Mouse (Mus musculus): ENCODE results near the gene Fuca1. TPM values are rescaled to one million over a fixed set of nuclear protein-coding genes. Genes with fewer than 3 reads are reported as not detected.
A peak's percentile ranks its signal among the peaks of the same experiment; 100 is the strongest.

Gene Fuca1
- polyA plus RNA-seq, 1 experiment, result 41.7 TPM

GRCm38 (mm10) chr4:135889884-135890283 is 30.7 kb upstream of the Fuca1 start:
- TF ChIP-seq POLR2A (IDR thresholded peaks at IDR 0.05; ENCODE audit: borderline replicate concordance, extremely low read depth, insufficient read depth, insufficient read length, poor library complexity, severe bottlenecking) (no peak), CTCF (IDR thresholded peaks at IDR 0.05; ENCODE audit: borderline replicate concordance, extremely low read depth, insufficient read depth, insufficient read length) (peak; percentile 82)

GRCm38 (mm10) chr4:135891539-135891938 is 29.0 kb upstream of the Fuca1 start:
- DNase-seq (ENCODE audit: low read depth), result no peak
- no peak for TF ChIP-seq CTCF (IDR thresholded peaks at IDR 0.05; ENCODE audit: borderline replicate concordance, extremely low read depth, insufficient read depth, insufficient read length)
- TF ChIP-seq POLR2A (IDR thresholded peaks at IDR 0.05; ENCODE audit: borderline replicate concordance, extremely low read depth, insufficient read depth, insufficient read length, poor library complexity, severe bottlenecking), result no peak

More at GRCm38 (mm10) chr4:135889884-135890283, 30.7 kb upstream of the Fuca1 start:
- DNase-seq (ENCODE audit: low read depth), result peak; percentile 82

- DNase-seq (ENCODE audit: low read depth), result no peak
Observed at GRCm38 (mm10) chr4:135892884-135893283, 27.7 kb upstream of the Fuca1 start.

GRCm38 (mm10) chr4:135895071-135895571 is 25.4 kb upstream of the Fuca1 start, which contains the start of gene Cnr2:
TSS of gene Cnr2 (plus strand) at chr4:135895394.
- no peak for DNase-seq (ENCODE audit: low read depth)
- TF ChIP-seq CTCF (IDR thresholded peaks at IDR 0.05; ENCODE audit: borderline replicate concordance, extremely low read depth, insufficient read depth, insufficient read length) (no peak), POLR2A (IDR thresholded peaks at IDR 0.05; ENCODE audit: borderline replicate concordance, extremely low read depth, insufficient read depth, insufficient read length, poor library complexity, severe bottlenecking) (no peak)

More at GRCm38 (mm10) chr4:135892884-135893283, 27.7 kb upstream of the Fuca1 start:
- TF ChIP-seq CTCF (IDR thresholded peaks at IDR 0.05; ENCODE audit: borderline replicate concordance, extremely low read depth, insufficient read depth, insufficient read length) (no peak), POLR2A (IDR thresholded peaks at IDR 0.05; ENCODE audit: borderline replicate concordance, extremely low read depth, insufficient read depth, insufficient read length, poor library complexity, severe bottlenecking) (no peak)

GRCm38 (mm10) chr4:135896157-135896556 is 24.4 kb upstream of the Fuca1 start:
- no peak for DNase-seq (ENCODE audit: low read depth)
- TF ChIP-seq POLR2A (IDR thresholded peaks at IDR 0.05; ENCODE audit: borderline replicate concordance, extremely low read depth, insufficient read depth, insufficient read length, poor library complexity, severe bottlenecking) (no peak), CTCF (IDR thresholded peaks at IDR 0.05; ENCODE audit: borderline replicate concordance, extremely low read depth, insufficient read depth, insufficient read length) (no peak)

GRCm38 (mm10) chr4:135898380-135899049 is 22.0 kb upstream of the Fuca1 start:
- DNase-seq (ENCODE audit: low read depth), result no peak
- TF ChIP-seq POLR2A (IDR thresholded peaks at IDR 0.05; ENCODE audit: borderline replicate concordance, extremely low read depth, insufficient read depth, insufficient read length, poor library complexity, severe bottlenecking), result no peak
- no peak for TF ChIP-seq CTCF (IDR thresholded peaks at IDR 0.05; ENCODE audit: borderline replicate concordance, extremely low read depth, insufficient read depth, insufficient read length)

GRCm38 (mm10) chr4:135899050-135899448 is 21.5 kb upstream of the Fuca1 start:
- TF ChIP-seq POLR2A (IDR thresholded peaks at IDR 0.05; ENCODE audit: borderline replicate concordance, extremely low read depth, insufficient read depth, insufficient read length, poor library complexity, severe bottlenecking) (no peak), CTCF (IDR thresholded peaks at IDR 0.05; ENCODE audit: borderline replicate concordance, extremely low read depth, insufficient read depth, insufficient read length) (no peak)
- no peak for DNase-seq (ENCODE audit: low read depth)

GRCm38 (mm10) chr4:135900008-135900407 is 20.5 kb upstream of the Fuca1 start:
- DNase-seq (ENCODE audit: low read depth), result no peak
- no peak for TF ChIP-seq POLR2A (IDR thresholded peaks at IDR 0.05; ENCODE audit: borderline replicate concordance, extremely low read depth, insufficient read depth, insufficient read length, poor library complexity, severe bottlenecking)

- TF ChIP-seq POLR2A (IDR thresholded peaks at IDR 0.05; ENCODE audit: borderline replicate concordance, extremely low read depth, insufficient read depth, insufficient read length, poor library complexity, severe bottlenecking) (no peak), CTCF (IDR thresholded peaks at IDR 0.05; ENCODE audit: borderline replicate concordance, extremely low read depth, insufficient read depth, insufficient read length) (no peak)
- DNase-seq (ENCODE audit: low read depth), result no peak
Observed at GRCm38 (mm10) chr4:135902606-135903242, 17.8 kb upstream of the Fuca1 start.

- DNase-seq (ENCODE audit: low read depth), result no peak
- TF ChIP-seq POLR2A (IDR thresholded peaks at IDR 0.05; ENCODE audit: borderline replicate concordance, extremely low read depth, insufficient read depth, insufficient read length, poor library complexity, severe bottlenecking) (no peak), CTCF (IDR thresholded peaks at IDR 0.05; ENCODE audit: borderline replicate concordance, extremely low read depth, insufficient read depth, insufficient read length) (no peak)
Observed at GRCm38 (mm10) chr4:135904810-135905209, 15.7 kb upstream of the Fuca1 start.

- no peak for TF ChIP-seq CTCF (IDR thresholded peaks at IDR 0.05; ENCODE audit: borderline replicate concordance, extremely low read depth, insufficient read depth, insufficient read length)
- no peak for TF ChIP-seq POLR2A (IDR thresholded peaks at IDR 0.05; ENCODE audit: borderline replicate concordance, extremely low read depth, insufficient read depth, insufficient read length, poor library complexity, severe bottlenecking)
- DNase-seq (ENCODE audit: low read depth), result no peak
Observed at GRCm38 (mm10) chr4:135906633-135907032, 13.9 kb upstream of the Fuca1 start.
